Mouse (Mus musculus): ENCODE results near the gene E330021D16Rik.
"Not testable (repeated sequence)": the region's sequence is repeated elsewhere in the genome, so short reads cannot be mapped to it uniquely, and the experiment has no call there.

GRCm38 (mm10) chr6:136436151-136436550 is 20.8 kb upstream of the E330021D16Rik start:
- not testable (repeated sequence) for TF ChIP-seq FLI1 (IDR thresholded peaks at IDR 0.05; ENCODE audit: low read length); GATA1 (IDR thresholded peaks at IDR 0.05; ENCODE audit: borderline replicate concordance, low read length)
